8 mouse cellular contexts compared by ENCODE assay signal in the genomic region with DNA sequence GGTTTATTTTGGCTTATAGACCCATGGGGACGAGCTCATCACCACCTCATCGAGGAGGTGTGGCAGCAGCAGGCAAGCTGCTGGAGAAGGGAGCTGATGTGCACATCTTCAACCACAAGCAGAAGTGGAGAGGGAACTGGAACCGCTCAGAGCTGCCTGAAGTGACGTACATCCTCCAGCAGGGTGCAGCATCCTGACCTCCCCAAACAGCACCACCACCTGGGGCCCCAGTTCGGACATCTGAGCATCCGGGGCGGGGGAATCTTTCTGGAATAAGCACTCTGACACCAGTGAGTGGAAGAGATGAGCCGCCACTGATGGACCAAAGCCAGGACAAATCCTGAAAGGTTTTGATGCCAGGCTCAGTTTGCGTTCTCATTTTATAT. TPM values are rescaled to one million over a fixed set of nuclear protein-coding genes. Genes with fewer than 3 reads are reported as not detected.
DNase-seq lines count a peak whose midpoint lies in the region; ATAC-seq and TF ChIP-seq lines count a peak whose summit lies in the region.

No protein-coding gene starts in this region.

- 19% methylated on average over 9 of the region's 9 CpGs for WGBS in forebrain, postnatal 0 days

- H3K9me3 ChIP-seq in forebrain, postnatal 0 days (ENCODE audit: low read length) = no peaks in the 10 kb centered on the region

- no peaks in the 10 kb centered on the region for H3K27me3 ChIP-seq in forebrain, postnatal 0 days (ENCODE audit: insufficient read depth, low read length)

- DNase-seq in heart, postnatal 14 days = peak; percentile 54 to 69
- no peak for DNase-seq in heart, adult 9 months (ENCODE audit: low spot score in 2 of 2)
- peak; percentile 20 to 51 for DNase-seq in CD8-positive naive resting alpha-beta T cell, adult 2 months (ENCODE audit: low read depth in 2 of 2, low spot score in 2 of 2)
- peak; percentile 39 for DNase-seq in forebrain, postnatal 0 days
- DNase-seq in left cerebral cortex, postnatal 25 days (ENCODE audit: low spot score in 2 of 2) = peak; percentile 44 to 55
- peak; percentile 76 for DNase-seq in mesoderm, embryonic 11.5 days (ENCODE audit: low read depth, low spot score)
- DNase-seq in thymus, adult 18-20 months = peak; percentile 20 to 27

- H3K4me1 ChIP-seq in bone marrow macrophage, adult 2 months (ENCODE audit: control insufficient read depth, insufficient read depth, low read length) = peaks cover 5% of the 10 kb centered on the region
- no peaks in the 10 kb centered on the region for H3K4me1 ChIP-seq in forebrain, postnatal 0 days (ENCODE audit: insufficient read depth)

- no peak overlapping the region for H3K4me2 ChIP-seq in forebrain, postnatal 0 days (ENCODE audit: low read depth)

- intact Hi-C loops in heart, postnatal 14 days (cut with DNase I) = loop anchor here (1.0 kb wide), 1 partner anchor 107 kb away; no protein-coding TSS in a partner anchor
- intact Hi-C loops in left cerebral cortex, postnatal 25 days (cut with DNase I) = loop anchor here (1.0 kb wide), 1 partner anchor 107 kb away; no protein-coding TSS in a partner anchor

- 0 out of 2 replicates have a peak, but pooled peaks cover 8% of the 10 kb centered on the region for H3K36me3 ChIP-seq in forebrain, postnatal 0 days (ENCODE audit: insufficient read depth)

- no peak overlapping the region for H3K27ac ChIP-seq in bone marrow macrophage, adult 2 months (ENCODE audit: insufficient read depth, low read depth, low read length)
- H3K27ac ChIP-seq in forebrain, postnatal 0 days (ENCODE audit: low read depth, low read length) = no peak overlapping the region

- ATAC-seq in forebrain, postnatal 0 days = peak; percentile 60

- TF ChIP-seq POLR2A in bone marrow macrophage, adult 2 months (IDR thresholded peaks at IDR 0.05; ENCODE audit: borderline replicate concordance, low read depth, low read length) = no peak

- H3K9ac ChIP-seq in forebrain, postnatal 0 days = no peak overlapping the region

- TF ChIP-seq CTCF in bone marrow macrophage, adult 2 months (IDR thresholded peaks at IDR 0.05; ENCODE audit: low read depth, low read length) = peak; percentile 73
- peak; percentile 71 for TF ChIP-seq CTCF in forebrain, postnatal 0 days (IDR thresholded peaks at IDR 0.05; ENCODE audit: low read depth)

- no peak overlapping the region for H3K4me3 ChIP-seq in bone marrow macrophage, adult 2 months (ENCODE audit: insufficient read depth, low read length)
- H3K4me3 ChIP-seq in forebrain, postnatal 0 days (ENCODE audit: low read depth, low read length) = no peak overlapping the region

RNA-seq across cellular contexts. Expression of gene Adra1d, which starts 31.5 kb away (rescaled TPM):
- 1 to 10 TPM; 4.1 to 4.6 TPM for total RNA-seq in heart, postnatal 14 days (2021)
- polyA plus RNA-seq in bone marrow macrophage, adult 2 months (2012; ENCODE audit: insufficient read depth, insufficient read length, missing spikeins) = not detected in 2 replicates
- 0.10 and 0.38 TPM in 2 replicates for total RNA-seq in forebrain, postnatal 0 days (2014; rRNA removed)
- 0.26 and 0.67 TPM in 2 replicates for polyA plus RNA-seq in forebrain, postnatal 0 days (2015; fragmentation: Nextera tagmentation; extraction: Ambion mirVana)
- 10 to 100 TPM; 47.0 to 62.0 TPM for total RNA-seq in left cerebral cortex, postnatal 25 days (2021)

RNA-seq across cellular contexts. Expression of gene Smox, which starts 39.3 kb away (rescaled TPM):
- 10 to 100 TPM; 37.0 to 40.6 TPM for total RNA-seq in heart, postnatal 14 days (2021)
- polyA plus RNA-seq in bone marrow macrophage, adult 2 months (2012; ENCODE audit: insufficient read depth, insufficient read length, missing spikeins) = 86.4 and 97.4 TPM in 2 replicates
- 61.0 and 67.9 TPM in 2 replicates for total RNA-seq in forebrain, postnatal 0 days (2014; rRNA removed)
- polyA plus RNA-seq in forebrain, postnatal 0 days (2015; fragmentation: Nextera tagmentation; extraction: Ambion mirVana) = 47.2 and 55.4 TPM in 2 replicates
- 10 to 100 TPM; 67.7 to 73.5 TPM for total RNA-seq in left cerebral cortex, postnatal 25 days (2021)

Comparison
In these comparisons a context has a peak if more than half of its experiments do, and no peak if none do; other contexts are left out.
1. DNase-seq: peak in heart, postnatal 14 days (2 of 2), CD8-positive naive resting alpha-beta T cell, adult 2 months (2 of 2), forebrain, postnatal 0 days (single experiment), left cerebral cortex, postnatal 25 days (2 of 2), mesoderm, embryonic 11.5 days (single experiment) and thymus, adult 18-20 months (2 of 2); none in heart, adult 9 months (0 of 2).
2. RNA of gene Adra1d, which starts 31.5 kb away (total RNA-seq): 47.0 to 62.0 TPM in left cerebral cortex, postnatal 25 days; 4.1 to 4.6 TPM in heart, postnatal 14 days and 0.10 to 0.38 TPM in forebrain, postnatal 0 days; every median in the first group is over 4 times any median in the second.